Mouse (Mus musculus) A20 (cell line): Measurements from ENCODE around the gene Gnb5.
"Not testable (repeated sequence)": the region's sequence is repeated elsewhere in the genome, so short reads cannot be mapped to it uniquely, and the experiment has no call there.

Source experiments
- DNase-seq: peaks from one replicate; pipeline ENCODE4 v3.0.0-alpha.2; 2011; ENCODE audit warnings: low read depth, low spot score

Gene Gnb5

GRCm38 (mm10) chr9:75357087-75357654 lies 51.1 kb downstream of the Gnb5 start:
- DNase-seq, result no peak

- peak; percentile 76 for DNase-seq
These were observed 55.6 kb downstream of the Gnb5 start for GRCm38 (mm10) chr9:75361699-75362098.

- no peak for DNase-seq
These were observed 56.1 kb downstream of the Gnb5 start for GRCm38 (mm10) chr9:75362201-75362600.

GRCm38 (mm10) chr9:75363001-75363400 lies 56.9 kb downstream of the Gnb5 start:
- no peak for DNase-seq

GRCm38 (mm10) chr9:75363702-75364101 lies 57.6 kb downstream of the Gnb5 start:
- not testable (repeated sequence) for DNase-seq

- no peak for DNase-seq
These were observed 59.1 kb downstream of the Gnb5 start for GRCm38 (mm10) chr9:75365195-75365594.

- no peak for DNase-seq
These were observed 60.1 kb downstream of the Gnb5 start for GRCm38 (mm10) chr9:75366191-75366590.

GRCm38 (mm10) chr9:75368779-75369178 lies 62.7 kb downstream of the Gnb5 start:
- DNase-seq, result no peak

GRCm38 (mm10) chr9:75375606-75376005 lies 69.5 kb downstream of the Gnb5 start:
- DNase-seq, result no peak

- DNase-seq, result no peak
These were observed 70.3 kb downstream of the Gnb5 start for GRCm38 (mm10) chr9:75376428-75376827.

GRCm38 (mm10) chr9:75378774-75379173 lies 72.7 kb downstream of the Gnb5 start:
- no peak for DNase-seq

GRCm38 (mm10) chr9:75382825-75383224 lies 76.7 kb downstream of the Gnb5 start:
- DNase-seq, result no peak

GRCm38 (mm10) chr9:75383785-75384184 lies 77.7 kb downstream of the Gnb5 start:
- peak; percentile 31 for DNase-seq

GRCm38 (mm10) chr9:75384337-75384962 lies 78.4 kb downstream of the Gnb5 start:
- no peak for DNase-seq

GRCm38 (mm10) chr9:75385218-75385974 lies 79.3 kb downstream of the Gnb5 start:
- no peak for DNase-seq

- DNase-seq, result no peak
These were observed 87.2 kb downstream of the Gnb5 start for GRCm38 (mm10) chr9:75393251-75393650.
